Mouse (Mus musculus) CH12.LX (cell line): ENCODE measurements around the gene Chchd4. TPM values are rescaled to one million over a fixed set of nuclear protein-coding genes. Genes with fewer than 3 reads are reported as not detected.

ENCODE experiments used
- DNase-seq: peaks from one replicate; pipeline ENCODE4 v3.0.0-alpha.2; 2013; ENCODE audit errors: extremely low read depth
- H3K27ac ChIP-seq: 2 replicates; pipeline ENCODE4 v1.5.1; 2012; ENCODE audit warnings: low read depth, mild to moderate bottlenecking, control low read depth, moderate library complexity; ENCODE audit not compliant: insufficient read depth
- H3K27me3 ChIP-seq: replicated peaks from 2 replicates; pipeline ENCODE3; 2012; ENCODE audit warnings: inconsistent platforms
- H3K36me3 ChIP-seq, 2 experiments: replicated peaks in 1 of 2; 2 replicates each; pipeline versions ENCODE3 to v1.6.1; 2012; ENCODE audit warnings: inconsistent platforms in 1 of 2, low read length in 1 of 2, mild to moderate bottlenecking in 1 of 2, mixed read lengths in 1 of 2, moderate library complexity in 1 of 2; ENCODE audit not compliant: control insufficient read depth in 1 of 2, insufficient read depth in 1 of 2
- H3K4me1 ChIP-seq, 2 experiments: 2 replicates each; pipeline ENCODE4 v1.6.1; 2012; ENCODE audit warnings: inconsistent platforms in 1 of 2, moderate library complexity in 1 of 2; ENCODE audit not compliant: insufficient read depth in 2 of 2, control insufficient read depth in 1 of 2
- H3K4me2 ChIP-seq: 2 replicates; pipeline ENCODE4 v1.6.1; 2012; ENCODE audit warnings: low read depth, mild to moderate bottlenecking, control low read depth; ENCODE audit not compliant: poor library complexity, insufficient read depth, severe bottlenecking
- H3K4me3 ChIP-seq, 3 experiments: fragments of 150-350 bp in 1 of 3; sonication (generic) in 1 of 3; replicated peaks in 1 of 3; 2 replicates each; pipeline versions ENCODE3 to v1.5.1; 2011 to 2012; ENCODE audit warnings: low read depth in 2 of 3, low read length in 2 of 3, mild to moderate bottlenecking in 2 of 3, moderate library complexity in 2 of 3, control low read depth in 1 of 3, improper control_type of control experiment in 1 of 3, inconsistent platforms in 1 of 3, mixed read lengths in 1 of 3; ENCODE audit not compliant: poor library complexity in 1 of 3
- H3K79me2 ChIP-seq: replicated peaks from 2 replicates; pipeline ENCODE4 v1.6.1; 2012; ENCODE audit warnings: mild to moderate bottlenecking, moderate library complexity; ENCODE audit not compliant: control insufficient read depth, poor library complexity, insufficient read depth, severe bottlenecking; ENCODE audit errors: extremely low read depth
- H3K9ac ChIP-seq: 2 replicates; pipeline ENCODE4 v1.6.1; 2012; ENCODE audit warnings: low read depth, mild to moderate bottlenecking, control low read depth, moderate library complexity; ENCODE audit not compliant: insufficient read depth
- H3K9me3 ChIP-seq: replicated peaks from 2 replicates; pipeline ENCODE3; 2012; ENCODE audit warnings: low read length, inconsistent platforms, mixed read lengths
- EP300 ChIP-seq: IDR thresholded peaks from 2 replicates; pipeline ENCODE4 v1.6.1; 2011; ENCODE audit warnings: low read length, improper control_type of control experiment
- GABPA ChIP-seq: IDR thresholded peaks from 2 replicates; pipeline ENCODE4 v1.6.1; 2012; ENCODE audit warnings: low read depth, low read length, improper control_type of control experiment, inconsistent platforms; ENCODE audit not compliant: insufficient replicate concordance
- IRF4 ChIP-seq: IDR thresholded peaks from 2 replicates; pipeline ENCODE4 v1.6.1; 2014; ENCODE audit warnings: low read depth, mild to moderate bottlenecking, inconsistent platforms, low read length, improper control_type of control experiment
- JUND ChIP-seq: conservative IDR thresholded peaks from 2 replicates; pipeline ENCODE4 v1.6.1; 2011; ENCODE audit warnings: low read depth, low read length, improper control_type of control experiment
- KAT2A ChIP-seq: IDR thresholded peaks from 2 replicates; pipeline ENCODE4 v1.6.1; 2012; ENCODE audit warnings: low read length, improper control_type of control experiment, inconsistent platforms; ENCODE audit not compliant: insufficient replicate concordance
- MAX ChIP-seq: IDR thresholded peaks from 2 replicates; pipeline ENCODE4 v1.6.1; 2011; ENCODE audit warnings: low read length, improper control_type of control experiment
- MAZ ChIP-seq: IDR thresholded peaks from 2 replicates; pipeline ENCODE4 v1.6.1; 2012; ENCODE audit warnings: low read depth, mild to moderate bottlenecking, inconsistent platforms, low read length, improper control_type of control experiment, moderate library complexity
- MEF2A ChIP-seq: IDR thresholded peaks from 2 replicates; pipeline ENCODE4 v1.6.1; 2014; ENCODE audit warnings: low read depth, mild to moderate bottlenecking, inconsistent platforms, low read length, improper control_type of control experiment, borderline replicate concordance
- NELFE ChIP-seq: IDR thresholded peaks from 2 replicates; pipeline ENCODE4 v1.6.1; 2011; ENCODE audit warnings: low read depth, low read length, improper control_type of control experiment
- PAX5 ChIP-seq: IDR thresholded peaks from 2 replicates; pipeline ENCODE4 v1.6.1; 2012; ENCODE audit warnings: low read length, inconsistent platforms, mixed read lengths
- RCOR1 ChIP-seq: conservative IDR thresholded peaks from 2 replicates; pipeline ENCODE4 v1.6.1; 2012; ENCODE audit warnings: low read depth, mild to moderate bottlenecking, inconsistent platforms, low read length, improper control_type of control experiment
- SIN3A ChIP-seq: IDR thresholded peaks from 2 replicates; pipeline ENCODE4 v1.6.1; 2012; ENCODE audit warnings: low read length, improper control_type of control experiment, inconsistent platforms
- TBP ChIP-seq: conservative IDR thresholded peaks from 2 replicates; pipeline ENCODE4 v1.6.1; 2011; ENCODE audit warnings: low read depth, low read length, improper control_type of control experiment
- USF2 ChIP-seq: conservative IDR thresholded peaks from 2 replicates; pipeline ENCODE4 v1.6.1; 2011; ENCODE audit warnings: low read depth, low read length, improper control_type of control experiment
- ZC3H11A ChIP-seq: IDR thresholded peaks from 2 replicates; pipeline ENCODE4 v1.6.1; 2012; ENCODE audit warnings: low read depth, mild to moderate bottlenecking, inconsistent platforms, low read length, improper control_type of control experiment
- ZKSCAN1 ChIP-seq: IDR thresholded peaks from 2 replicates; pipeline ENCODE4 v1.6.1; 2012; ENCODE audit warnings: low read depth, inconsistent platforms, low read length, improper control_type of control experiment, borderline replicate concordance
- dilution Hi-C: fragments of 300-500 bp; cut with MboI; formaldehyde crosslinking; loops from 2 replicates; pipeline ENCODE4 v1.14.3; 2020; ENCODE audit warnings: low sequenced_read_pairs; ENCODE audit not compliant: extremely low pct_unique_long_range_greater_than_20kb, extremely low pct_ligation_motif_present
- in situ Hi-C: fragments of 300-500 bp; cut with MboI; formaldehyde crosslinking; loops from 3 replicates; pipeline ENCODE4 v1.14.3; 2019; ENCODE audit warnings: low sequenced_read_pairs, low pct_ligation_motif_present, low pct_unique_long_range_greater_than_20kb, mixed read lengths
- polyA plus RNA-seq: library from polyadenylated mRNA; unstranded; fragments of >175 nt; gene quantifications from 2 replicates; pipeline ENCODE4 v1.2.1, GENCODE M21; 2012; ENCODE audit warnings: low read depth; ENCODE audit not compliant: insufficient read length
- total RNA-seq, 2 experiments: library from RNA; depleted of rRNA; stranded (reverse); fragments of 300-350 nt in 1 of 2; fragments of >200 nt in 1 of 2; gene quantifications; 2 replicates each; pipeline ENCODE4 v1.2.3; 2012 to 2014

The Chchd4 gene
- total and polyA plus RNA-seq, 3 experiments, result 30.1 to 49.7 (median 41.4) TPM

- H3K36me3 ChIP-seq, result no peaks in the 10 kb centered on the region
- H3K27me3 ChIP-seq, result peaks cover 83% of the 10 kb centered on the region
- TF ChIP-seq EP300 (no peak), SIN3A (no peak)
- dilution Hi-C loops (no loop called here), in situ Hi-C loops (no loop called here)
- H3K27ac ChIP-seq, result no peak overlapping the region
- H3K4me3 ChIP-seq, result no peak overlapping the region
- no peak overlapping the region for H3K4me2 ChIP-seq
- H3K4me1 ChIP-seq, result peaks cover 0 to 2% of the 10 kb centered on the region in 2 experiments; a peak in 1 of 4 replicates
- no peak overlapping the region for H3K9ac ChIP-seq
- H3K79me2 ChIP-seq, result no peaks in the 10 kb centered on the region
- DNase-seq, result no peak
- no peaks in the 10 kb centered on the region for H3K9me3 ChIP-seq
Observed at GRCm38 (mm10) chr6:91449472-91450225, 23.7 kb downstream of the Chchd4 start.

GRCm38 (mm10) chr6:91445316-91445715, 28.0 kb downstream of the Chchd4 start:
- in situ Hi-C loops (no loop called here), dilution Hi-C loops (no loop called here)
- H3K9me3 ChIP-seq, result no peaks in the 10 kb centered on the region

GRCm38 (mm10) chr6:91441145-91441662, 32.1 kb downstream of the Chchd4 start:
- Histone ChIP-seq H3K79me2 (no peaks in the 10 kb centered on the region), H3K9me3 (no peaks in the 10 kb centered on the region), H3K4me2 (peak overlapping the region; percentile 80), H3K4me3 (peak overlapping the region; percentile 75 to 95 (median 83)), H3K9ac (peak overlapping the region; percentile 89), H3K36me3 (no peaks in the 10 kb centered on the region), H3K4me1 (peaks cover 6 to 8% of the 10 kb centered on the region in 2 experiments), H3K27ac (no peak overlapping the region), H3K27me3 (peaks cover 46% of the 10 kb centered on the region)
- peak; percentile 4 for DNase-seq
- TF ChIP-seq KAT2A, result no peak
- TF ChIP-seq PAX5, result no peak
- in situ Hi-C loops (no loop called here), dilution Hi-C loops (no loop called here)

More at GRCm38 (mm10) chr6:91445316-91445715, 28.0 kb downstream of the Chchd4 start:
- Histone ChIP-seq H3K79me2 (no peaks in the 10 kb centered on the region), H3K4me1 (peaks cover 6 to 8% of the 10 kb centered on the region in 2 experiments), H3K27me3 (peaks cover 50% of the 10 kb centered on the region), H3K27ac (no peak overlapping the region), H3K9ac (no peak overlapping the region), H3K4me3 (no peak overlapping the region), H3K4me2 (no peak overlapping the region), H3K36me3 (no peaks in the 10 kb centered on the region)
- DNase-seq, result no peak
- TF ChIP-seq JUND, result no peak
- no peak for TF ChIP-seq MEF2A
- TF ChIP-seq EP300, result no peak
- TF ChIP-seq USF2, result no peak
- TF ChIP-seq PAX5, result no peak
- TF ChIP-seq ZKSCAN1, result no peak
- TF ChIP-seq MAZ, result no peak
- no peak for TF ChIP-seq KAT2A
- no peak for TF ChIP-seq RCOR1
- TF ChIP-seq MAX, result no peak
- TF ChIP-seq NELFE, result no peak
- no peak for TF ChIP-seq GABPA
- no peak for TF ChIP-seq ZC3H11A
- no peak for TF ChIP-seq IRF4
- TF ChIP-seq TBP, result no peak
